Mouse (Mus musculus): ENCODE results near the gene Iqcf4. TPM values are rescaled to one million over a fixed set of nuclear protein-coding genes. Genes with fewer than 3 reads are reported as not detected.
"Not testable (repeated sequence)": the region's sequence is repeated elsewhere in the genome, so short reads cannot be mapped to it uniquely, and the experiment has no call there.

Iqcf4 gene
- not detected in 2 replicates for polyA plus RNA-seq (2015; fragmentation: Nextera tagmentation; extraction: Ambion mirVana)

- WGBS, result 79% methylated on average over 7 of the region's 7 CpGs
Observed at GRCm38 (mm10) chr9:106570896-106571295, at the start of gene Iqcf4. Gene Iqcf4, minus strand, starts transcription at chr9:106570996.

GRCm38 (mm10) chr9:106617496-106617895, 46.7 kb upstream of the Iqcf4 start:
- Histone ChIP-seq H3K4me3 (no peak overlapping the region), H3K4me1 (no peaks in the 10 kb centered on the region), H3K9ac (no peak overlapping the region), H3K27ac (replicated peaks) (no peak overlapping the region), H3K36me3 (no peaks in the 10 kb centered on the region), H3K9me3 (peaks cover 11% of the 10 kb centered on the region), H3K27me3 (replicated peaks) (0 out of 2 replicates have a peak, but pooled peaks cover 2% of the 10 kb centered on the region), H3K4me2 (no peak overlapping the region)
- no peak for ATAC-seq (ENCODE audit: extremely low read depth, insufficient number of reproducible peaks, low FRiP score, low TSS enrichment)
- WGBS, result 71% methylated on average over 3 of the region's 3 CpGs

More at GRCm38 (mm10) chr9:106570896-106571295, at the start of gene Iqcf4:
- Histone ChIP-seq H3K36me3 (no peaks in the 10 kb centered on the region), H3K4me2 (no peak within 1 kb of the TSS), H3K4me1 (no peaks in the 10 kb centered on the region), H3K9me3 (no peaks in the 10 kb centered on the region), H3K4me3 (no peak within 1 kb of the TSS), H3K9ac (no peak within 1 kb of the TSS), H3K27me3 (replicated peaks) (0 out of 2 replicates have a peak, but pooled peaks cover 3% of the 10 kb centered on the region), H3K27ac (replicated peaks) (no peak within 1 kb of the TSS)
- ATAC-seq (ENCODE audit: extremely low read depth, insufficient number of reproducible peaks, low FRiP score, low TSS enrichment), result no peak

GRCm38 (mm10) chr9:106616306-106616705, 45.5 kb upstream of the Iqcf4 start:
- no peak for ATAC-seq (ENCODE audit: extremely low read depth, insufficient number of reproducible peaks, low FRiP score, low TSS enrichment)
- H3K27ac ChIP-seq (replicated peaks), result no peak overlapping the region
- 70% methylated on average over 9 of the region's 9 CpGs for WGBS

GRCm38 (mm10) chr9:106614616-106615015, 43.8 kb upstream of the Iqcf4 start:
- Histone ChIP-seq H3K4me1 (no peaks in the 10 kb centered on the region), H3K36me3 (no peaks in the 10 kb centered on the region), H3K9ac (no peak overlapping the region), H3K4me3 (no peak overlapping the region), H3K4me2 (no peak overlapping the region), H3K9me3 (peaks cover 5% of the 10 kb centered on the region; the same call in 1 of the 2 replicates), H3K27ac (replicated peaks) (no peak overlapping the region), H3K27me3 (replicated peaks) (0 out of 2 replicates have a peak, but pooled peaks cover 2% of the 10 kb centered on the region)
- WGBS, result 44% methylated on average over 3 of the region's 3 CpGs
- no peak for ATAC-seq (ENCODE audit: extremely low read depth, insufficient number of reproducible peaks, low FRiP score, low TSS enrichment)

More at GRCm38 (mm10) chr9:106616306-106616705, 45.5 kb upstream of the Iqcf4 start:
- no peak overlapping the region for H3K4me2 ChIP-seq
- peaks cover 11% of the 10 kb centered on the region for H3K9me3 ChIP-seq
- no peak overlapping the region for H3K9ac ChIP-seq
- H3K4me3 ChIP-seq, result no peak overlapping the region
- H3K4me1 ChIP-seq, result no peaks in the 10 kb centered on the region
- no peaks in the 10 kb centered on the region for H3K36me3 ChIP-seq
- H3K27me3 ChIP-seq (replicated peaks), result 0 out of 2 replicates have a peak, but pooled peaks cover 2% of the 10 kb centered on the region

- H3K9me3 ChIP-seq, result no peaks in the 10 kb centered on the region
- ATAC-seq (ENCODE audit: extremely low read depth, insufficient number of reproducible peaks, low FRiP score, low TSS enrichment), result no peak
- H3K27ac ChIP-seq (replicated peaks), result no peak overlapping the region
- H3K4me2 ChIP-seq, result no peak overlapping the region
- H3K4me3 ChIP-seq, result no peak overlapping the region
- no peaks in the 10 kb centered on the region for H3K36me3 ChIP-seq
- 53% methylated on average over 2 of the region's 2 CpGs for WGBS
- no peaks in the 10 kb centered on the region for H3K4me1 ChIP-seq
- no peak overlapping the region for H3K9ac ChIP-seq
- 0 out of 2 replicates have a peak, but pooled peaks cover 2% of the 10 kb centered on the region for H3K27me3 ChIP-seq (replicated peaks)
Observed at GRCm38 (mm10) chr9:106613951-106614350, 43.2 kb upstream of the Iqcf4 start.

- ATAC-seq (ENCODE audit: extremely low read depth, insufficient number of reproducible peaks, low FRiP score, low TSS enrichment), result no peak
- no peak overlapping the region for H3K4me3 ChIP-seq
- H3K9me3 ChIP-seq, result peaks cover 6% of the 10 kb centered on the region; the same call in 1 of the 2 replicates
- no peak overlapping the region for H3K9ac ChIP-seq
- no peaks in the 10 kb centered on the region for H3K36me3 ChIP-seq
- 74% methylated on average over 4 of the region's 4 CpGs for WGBS
- H3K27ac ChIP-seq (replicated peaks), result no peak overlapping the region
- H3K4me1 ChIP-seq, result no peaks in the 10 kb centered on the region
- H3K4me2 ChIP-seq, result no peak overlapping the region
- H3K27me3 ChIP-seq (replicated peaks), result 0 out of 2 replicates have a peak, but pooled peaks cover 2% of the 10 kb centered on the region
Observed at GRCm38 (mm10) chr9:106610727-106611126, 39.9 kb upstream of the Iqcf4 start.

GRCm38 (mm10) chr9:106600546-106600945, 29.8 kb upstream of the Iqcf4 start:
- no peak for ATAC-seq (ENCODE audit: extremely low read depth, insufficient number of reproducible peaks, low FRiP score, low TSS enrichment)
- Histone ChIP-seq H3K4me1 (peaks cover 7% of the 10 kb centered on the region), H3K36me3 (no peaks in the 10 kb centered on the region), H3K9me3 (no peaks in the 10 kb centered on the region), H3K4me2 (no peak overlapping the region), H3K27me3 (replicated peaks) (peaks cover 10% of the 10 kb centered on the region), H3K4me3 (no peak overlapping the region), H3K9ac (no peak overlapping the region), H3K27ac (replicated peaks) (no peak overlapping the region)
- WGBS, result 26% methylated on average over 8 of the region's 8 CpGs

GRCm38 (mm10) chr9:106598466-106598865, 27.7 kb upstream of the Iqcf4 start:
- no peak for ATAC-seq (ENCODE audit: extremely low read depth, insufficient number of reproducible peaks, low FRiP score, low TSS enrichment)
- H3K27me3 ChIP-seq (replicated peaks), result peaks cover 10% of the 10 kb centered on the region
- WGBS, result 29% methylated on average over 7 of the region's 7 CpGs

GRCm38 (mm10) chr9:106595836-106596235, 25.0 kb upstream of the Iqcf4 start:
- H3K4me1 ChIP-seq, result peaks cover 8% of the 10 kb centered on the region
- no peaks in the 10 kb centered on the region for H3K9me3 ChIP-seq
- 33% methylated on average over 7 of the region's 7 CpGs for WGBS
- no peak overlapping the region for H3K4me2 ChIP-seq
- H3K27ac ChIP-seq (replicated peaks), result no peak overlapping the region
- H3K4me3 ChIP-seq, result no peak overlapping the region
- no peak overlapping the region for H3K9ac ChIP-seq
- H3K36me3 ChIP-seq, result no peaks in the 10 kb centered on the region
- ATAC-seq (ENCODE audit: extremely low read depth, insufficient number of reproducible peaks, low FRiP score, low TSS enrichment), result no peak
- peaks cover 10% of the 10 kb centered on the region for H3K27me3 ChIP-seq (replicated peaks)

More at GRCm38 (mm10) chr9:106598466-106598865, 27.7 kb upstream of the Iqcf4 start:
- Histone ChIP-seq H3K4me3 (no peak overlapping the region), H3K27ac (replicated peaks) (no peak overlapping the region), H3K9ac (no peak overlapping the region), H3K36me3 (no peaks in the 10 kb centered on the region), H3K4me1 (peaks cover 8% of the 10 kb centered on the region), H3K9me3 (no peaks in the 10 kb centered on the region), H3K4me2 (no peak overlapping the region)

GRCm38 (mm10) chr9:106595402-106595801, 24.6 kb upstream of the Iqcf4 start:
- H3K4me3 ChIP-seq; H3K9me3 ChIP-seq; H3K4me2 ChIP-seq; H3K9ac ChIP-seq; H3K4me1 ChIP-seq; ATAC-seq (ENCODE audit: extremely low read depth, insufficient number of reproducible peaks, low FRiP score, low TSS enrichment); H3K27ac ChIP-seq (replicated peaks); H3K36me3 ChIP-seq: not testable (repeated sequence)
- H3K27me3 ChIP-seq (replicated peaks), result peaks cover 10% of the 10 kb centered on the region
- 0% methylated on average over 4 of the region's 4 CpGs for WGBS

GRCm38 (mm10) chr9:106592158-106592557, 21.4 kb upstream of the Iqcf4 start:
- peaks cover 8% of the 10 kb centered on the region for H3K4me1 ChIP-seq
- no peaks in the 10 kb centered on the region; the same call in 1 of the 2 replicates for H3K27me3 ChIP-seq (replicated peaks)
- H3K4me2 ChIP-seq, result no peak overlapping the region
- ATAC-seq (ENCODE audit: extremely low read depth, insufficient number of reproducible peaks, low FRiP score, low TSS enrichment), result no peak
- H3K27ac ChIP-seq (replicated peaks), result no peak overlapping the region
- H3K36me3 ChIP-seq, result no peaks in the 10 kb centered on the region
- no peak overlapping the region for H3K4me3 ChIP-seq
- H3K9ac ChIP-seq, result no peak overlapping the region
- 77% methylated on average over 5 of the region's 5 CpGs for WGBS
- no peaks in the 10 kb centered on the region for H3K9me3 ChIP-seq

GRCm38 (mm10) chr9:106582552-106582951, 11.8 kb upstream of the Iqcf4 start:
- no peak overlapping the region for H3K27ac ChIP-seq (replicated peaks)
- no peaks in the 10 kb centered on the region for H3K36me3 ChIP-seq
- H3K27me3 ChIP-seq (replicated peaks), result no peaks in the 10 kb centered on the region
- no peak overlapping the region for H3K4me2 ChIP-seq
- H3K4me3 ChIP-seq, result no peak overlapping the region
- WGBS, result 55% methylated on average over 1 of the region's 1 CpGs
- no peaks in the 10 kb centered on the region for H3K4me1 ChIP-seq
- peaks cover 4% of the 10 kb centered on the region; the same call in 1 of the 2 replicates for H3K9me3 ChIP-seq
- H3K9ac ChIP-seq, result no peak overlapping the region
- ATAC-seq (ENCODE audit: extremely low read depth, insufficient number of reproducible peaks, low FRiP score, low TSS enrichment), result no peak
